Mouse (Mus musculus): ENCODE measurements at regions not wholly inside any gene's neighbourhood (a gene's known extent, or its start where the extent isn't known, plus 50 kb on each side); places are given as distances from the start of the nearest gene placed in this dataset.

DNA sequence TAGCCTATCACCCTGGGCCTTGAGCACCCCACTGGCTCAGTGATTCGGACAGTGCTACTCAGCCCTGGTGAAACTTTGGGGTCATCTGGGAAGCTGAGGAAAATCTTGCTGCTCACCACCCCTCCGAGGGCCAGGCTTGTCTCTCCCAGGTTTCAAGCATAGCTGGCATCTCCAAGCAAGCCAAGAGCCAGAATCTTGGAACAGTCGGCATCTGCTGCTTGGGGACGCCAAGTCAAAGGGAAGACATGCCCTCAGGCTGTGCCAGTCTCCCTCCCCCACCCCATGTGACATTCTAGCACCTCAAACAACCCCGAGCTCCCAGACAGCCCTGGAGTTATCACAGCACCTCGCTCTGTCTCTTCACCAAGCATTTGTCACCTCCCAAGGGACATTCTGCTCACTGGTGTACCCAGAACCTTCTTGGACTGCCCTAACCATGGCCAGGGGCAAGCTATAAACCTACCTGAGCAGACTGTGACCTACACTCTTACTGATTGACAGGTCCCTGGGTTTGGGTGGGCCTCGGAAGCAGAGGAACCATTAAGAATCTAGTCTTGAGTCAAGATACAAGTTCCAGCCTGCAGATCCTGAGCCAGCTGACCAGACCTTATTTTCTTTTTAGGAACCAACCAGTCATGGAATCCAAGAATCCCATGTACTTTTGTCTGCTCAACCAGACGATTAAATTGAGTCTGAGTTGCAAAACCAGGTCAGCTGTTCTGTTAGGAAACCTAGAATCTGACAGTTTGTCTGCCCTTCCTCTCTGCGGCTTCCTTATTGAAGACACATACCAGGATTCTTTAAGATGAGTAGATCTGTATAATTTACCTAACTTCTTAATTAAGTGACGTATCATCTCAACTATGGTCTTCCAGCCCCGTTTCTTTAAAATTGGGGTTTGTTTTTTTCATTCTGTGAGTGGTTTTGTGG, 83.0 kb upstream of the Otos start:
- DNase-seq (ENCODE audit: low spot score), result no peak

DNA sequence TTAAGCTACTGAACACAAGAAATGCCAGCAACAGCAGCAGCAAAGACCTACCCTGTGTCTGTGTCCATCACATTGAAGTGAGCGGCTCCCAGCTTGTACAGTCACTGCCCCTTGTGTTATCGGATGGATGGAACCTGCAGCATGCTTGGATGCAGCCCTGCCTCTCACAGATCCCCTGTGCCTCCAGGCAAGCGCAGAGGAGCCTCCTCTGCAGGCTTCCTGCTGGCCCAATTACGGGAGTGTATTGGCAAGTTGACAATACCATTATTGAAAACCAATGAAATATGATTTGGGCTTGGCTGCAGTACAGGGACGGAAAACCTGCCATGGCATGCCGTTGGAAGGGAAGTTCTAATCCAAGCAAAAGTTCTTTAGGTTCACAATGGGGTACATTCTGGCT, 81.9 kb upstream of the Otos start:
- no peak for DNase-seq (ENCODE audit: low spot score)

DNA sequence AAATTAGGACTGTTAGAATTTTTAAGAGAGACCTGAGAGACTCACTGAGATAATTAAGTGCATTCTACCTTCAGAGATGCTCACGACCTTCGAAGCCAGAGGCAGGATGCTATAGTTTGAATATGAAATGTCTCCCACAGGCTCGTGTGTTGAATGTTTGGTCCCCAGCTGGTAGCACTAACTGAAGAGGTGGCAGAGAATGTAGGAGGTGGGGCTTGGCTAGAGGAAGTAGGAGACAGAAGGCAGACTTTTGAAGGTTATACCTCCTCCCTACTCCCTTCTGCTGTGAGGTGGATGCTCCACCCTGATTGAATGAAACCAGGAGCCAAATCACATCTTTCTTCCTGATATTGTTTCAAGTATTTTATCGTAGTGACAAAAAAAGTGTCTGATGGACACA, 79.3 kb upstream of the Otos start:
- no peak for DNase-seq (ENCODE audit: low spot score)

DNA sequence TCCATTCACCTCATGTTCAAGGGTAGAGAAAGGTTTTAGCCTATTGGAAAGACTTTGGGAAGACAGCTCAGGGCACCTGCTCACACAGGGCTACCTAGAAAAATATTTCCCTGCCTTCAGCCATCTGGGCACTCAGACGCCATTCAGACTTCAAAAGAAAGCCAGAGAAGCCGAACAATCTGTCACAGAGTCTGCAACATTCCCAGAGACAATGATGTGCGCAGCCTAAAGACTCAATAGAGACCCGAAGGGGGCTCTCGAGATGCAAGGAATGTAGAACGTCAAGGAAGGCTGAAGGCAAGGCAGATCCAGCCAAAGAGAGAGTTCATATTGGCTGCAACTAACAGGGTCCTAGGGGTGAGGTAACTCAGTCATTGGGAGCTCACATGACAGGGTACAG, 78.7 kb upstream of the Otos start:
- no peak for DNase-seq (ENCODE audit: low spot score)

DNA sequence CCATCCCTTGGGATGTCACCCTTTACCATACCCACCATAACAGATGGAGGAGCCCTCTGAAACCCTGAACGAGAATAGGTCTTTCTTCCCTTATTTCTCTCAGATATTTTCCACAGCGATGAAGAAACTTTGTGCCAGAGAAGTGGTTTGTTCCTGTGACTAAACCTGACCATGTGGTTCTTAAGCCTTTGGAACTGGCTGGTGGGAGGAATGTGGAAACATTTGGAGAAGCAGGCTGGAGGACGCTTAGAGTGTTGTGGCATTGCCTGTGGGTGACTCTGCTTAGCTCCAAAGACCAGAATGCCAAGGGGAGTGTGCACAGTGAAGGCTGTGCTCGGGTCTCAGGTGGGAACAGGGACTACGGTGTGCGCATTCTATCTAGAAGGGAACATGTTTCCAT, 77.7 kb upstream of the Otos start:
- DNase-seq (ENCODE audit: low spot score), result no peak

DNA sequence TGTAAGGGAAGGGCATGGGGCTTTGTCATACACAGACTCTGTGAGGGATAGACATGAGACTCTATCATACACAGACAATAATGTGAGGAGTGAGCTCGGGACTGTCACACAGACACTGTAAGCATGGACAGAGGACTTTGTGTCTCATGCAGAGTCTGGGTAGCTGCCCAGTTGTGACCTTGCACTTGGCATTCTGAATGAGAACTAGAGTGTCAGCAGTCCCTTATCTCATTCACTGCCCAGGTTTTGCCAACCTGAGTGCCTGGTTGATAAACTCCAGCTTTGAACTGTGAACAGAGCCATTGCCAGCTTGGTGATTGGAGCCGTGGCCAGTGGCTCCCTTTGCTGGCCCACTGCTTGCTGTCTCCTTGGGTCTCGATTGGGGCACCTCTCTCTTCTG, 75.5 kb upstream of the Otos start:
- no peak for DNase-seq (ENCODE audit: low spot score)

DNA sequence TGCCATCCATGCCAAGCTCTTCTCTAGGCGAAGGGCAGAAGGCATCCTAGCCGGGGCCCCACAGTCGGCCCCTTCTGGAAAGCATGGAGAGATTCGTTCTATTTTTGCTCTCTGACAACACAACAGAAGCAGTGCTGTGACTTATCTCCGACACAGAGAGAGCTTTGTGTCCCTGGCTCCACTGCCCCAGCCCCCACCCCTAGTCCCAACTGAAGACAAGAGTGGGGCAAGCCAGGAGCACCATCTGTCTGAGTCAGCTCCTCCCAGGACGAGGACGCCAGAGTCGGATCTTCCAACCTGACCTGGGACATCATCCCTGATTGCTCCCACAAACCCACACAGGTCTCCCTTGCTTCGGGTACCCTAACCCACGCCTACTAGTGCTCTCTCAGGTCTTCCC, 71.9 kb upstream of the Otos start:
- DNase-seq (ENCODE audit: low spot score), result no peak

DNA sequence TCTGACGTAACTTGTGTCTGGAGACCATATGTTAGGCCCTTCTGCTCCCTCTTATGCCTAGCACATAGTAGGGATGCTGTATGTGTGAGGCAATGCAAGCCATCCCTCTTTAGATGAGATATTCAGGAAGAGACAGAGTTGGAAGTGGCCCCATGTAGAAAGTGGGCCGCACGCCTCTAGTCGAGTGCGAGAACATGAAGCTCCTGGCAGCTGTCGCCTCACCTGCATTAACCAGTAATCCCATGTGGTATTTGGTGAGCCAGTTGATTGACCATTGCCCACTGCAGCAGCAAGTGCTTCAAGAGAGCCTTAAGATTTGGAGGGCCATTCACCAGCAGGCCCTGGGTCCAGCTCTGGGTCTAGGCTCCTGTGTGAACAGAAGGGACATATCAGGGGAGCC, 71.2 kb upstream of the Otos start:
- no peak for DNase-seq (ENCODE audit: low spot score)

DNA sequence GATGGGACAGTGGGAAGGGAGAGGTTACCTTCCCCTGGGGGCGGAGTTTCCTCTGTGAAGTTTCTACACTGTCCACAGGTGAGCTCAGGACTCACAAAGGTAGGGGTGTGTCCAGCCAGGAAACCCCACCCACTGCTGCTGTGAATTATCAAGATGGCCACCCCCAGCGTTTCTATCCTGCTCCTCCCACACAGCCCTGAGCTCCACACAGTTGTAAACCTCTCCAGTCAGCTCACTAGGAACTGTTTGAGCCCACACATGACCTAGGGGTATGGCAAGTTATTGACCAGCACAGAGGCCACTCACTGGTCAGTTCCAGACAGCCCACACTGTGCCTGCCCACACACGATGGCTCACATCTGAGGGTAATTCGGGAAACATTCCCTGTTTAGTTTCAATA, 69.5 kb upstream of the Otos start:
- no peak for DNase-seq (ENCODE audit: low spot score)

DNA sequence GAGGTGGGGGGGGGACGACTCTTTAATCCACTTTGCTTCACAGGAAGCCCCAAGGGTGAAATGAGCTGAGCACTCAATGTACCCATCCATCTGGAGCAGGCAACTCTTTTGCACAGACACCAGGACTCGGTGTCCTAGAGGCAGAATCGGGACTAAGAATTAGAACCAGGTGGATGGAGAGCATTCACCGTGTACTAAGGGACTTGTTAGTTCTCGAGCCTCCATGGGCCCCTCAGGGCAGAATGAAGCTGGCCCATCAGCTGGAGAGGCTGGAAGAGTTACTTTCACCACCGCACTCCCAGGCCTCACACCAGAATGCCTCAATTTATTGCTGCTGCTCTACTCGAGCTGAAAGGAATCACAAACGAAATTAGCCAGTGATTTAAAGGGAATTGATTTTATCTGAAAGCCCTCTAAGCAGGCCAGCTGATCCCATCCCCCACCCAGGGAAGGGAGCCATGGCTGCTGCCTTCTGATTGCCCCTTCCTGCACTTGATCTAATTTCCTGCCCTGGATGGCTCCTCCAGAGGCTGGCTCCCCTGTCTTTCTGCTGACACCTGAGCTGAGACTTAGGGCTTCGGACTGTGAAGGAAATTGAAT, 66.2 kb upstream of the Otos start:
- no peak for DNase-seq (ENCODE audit: low spot score)

DNA sequence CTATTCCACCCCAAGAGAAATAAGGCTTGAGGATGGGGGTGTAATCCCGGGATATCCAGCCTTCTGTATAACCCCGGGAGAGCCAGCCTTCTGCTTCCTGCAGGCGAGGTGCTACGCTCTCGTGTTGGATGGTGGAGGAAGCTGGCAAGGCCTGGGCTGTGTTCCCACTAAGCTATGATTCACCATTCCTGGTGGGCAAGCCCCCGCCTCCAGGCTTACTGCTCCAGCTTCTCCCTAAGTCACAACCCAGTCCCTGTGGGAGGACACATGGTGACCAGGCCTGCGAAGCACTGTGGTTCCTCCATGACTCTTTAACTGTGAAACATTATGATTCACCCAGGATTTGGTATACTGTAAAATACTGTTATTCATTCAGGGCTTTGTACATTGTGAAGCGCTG, 63.7 kb upstream of the Otos start:
- DNase-seq (ENCODE audit: low spot score), result no peak

DNA sequence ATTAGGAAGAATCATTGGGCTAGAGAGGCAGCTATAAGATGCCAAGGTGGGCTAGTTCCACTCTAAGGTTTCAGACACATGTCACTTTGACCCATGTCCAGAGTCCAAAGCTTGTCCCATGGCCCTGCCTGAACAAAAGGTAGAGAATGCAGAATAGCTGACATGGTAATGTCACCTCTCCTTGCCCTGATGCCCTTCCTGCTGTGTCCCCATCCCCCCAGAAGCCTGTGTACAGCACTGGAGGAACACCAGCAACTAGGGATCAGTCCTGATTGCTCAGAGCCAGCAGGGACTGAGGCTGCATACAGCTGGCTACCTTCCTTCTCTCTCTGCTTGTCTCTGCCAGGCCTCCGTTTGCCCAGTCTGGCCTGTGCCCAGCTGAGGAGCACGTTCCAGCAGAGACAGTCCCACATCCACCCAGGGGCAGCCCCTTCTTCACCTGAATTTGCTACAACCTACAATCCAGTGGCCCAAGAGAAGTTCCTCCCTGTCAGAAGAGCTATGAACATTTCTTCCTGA, 61.7 kb upstream of the Otos start:
- DNase-seq (ENCODE audit: low spot score), result no peak

DNA sequence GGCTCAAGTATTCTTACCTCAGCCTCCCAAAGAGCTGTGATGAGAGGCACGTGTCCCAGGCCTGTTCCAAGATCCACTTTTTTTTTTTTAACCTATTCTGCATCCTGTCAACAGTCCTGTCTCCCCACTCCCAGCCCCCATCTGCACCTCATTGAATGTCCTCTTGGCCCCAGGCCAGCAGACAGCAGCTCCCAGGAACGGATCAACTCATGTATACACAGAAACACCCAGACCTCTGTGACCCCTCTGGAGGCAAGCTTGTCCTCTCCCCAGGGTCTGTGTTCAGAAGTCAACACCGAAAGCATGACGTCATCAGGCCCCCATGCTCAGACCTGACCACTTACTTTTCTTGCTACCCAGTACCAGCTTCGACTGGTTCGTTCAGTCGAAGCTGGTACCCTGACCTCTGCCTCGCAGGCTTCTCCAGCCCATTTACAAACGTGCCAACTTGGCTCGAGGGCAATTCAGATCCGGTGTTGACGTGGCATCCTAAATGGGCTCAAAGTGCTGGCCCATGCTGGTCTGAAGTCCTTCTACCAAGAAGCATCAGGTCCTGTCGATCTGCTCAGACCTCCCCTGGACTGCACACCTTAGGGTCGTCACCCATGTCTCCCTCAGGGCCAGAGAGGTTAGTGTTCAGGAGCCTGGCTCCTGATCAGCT, 60.7 kb upstream of the Otos start:
- DNase-seq (ENCODE audit: low spot score), result peak; percentile 61

DNA sequence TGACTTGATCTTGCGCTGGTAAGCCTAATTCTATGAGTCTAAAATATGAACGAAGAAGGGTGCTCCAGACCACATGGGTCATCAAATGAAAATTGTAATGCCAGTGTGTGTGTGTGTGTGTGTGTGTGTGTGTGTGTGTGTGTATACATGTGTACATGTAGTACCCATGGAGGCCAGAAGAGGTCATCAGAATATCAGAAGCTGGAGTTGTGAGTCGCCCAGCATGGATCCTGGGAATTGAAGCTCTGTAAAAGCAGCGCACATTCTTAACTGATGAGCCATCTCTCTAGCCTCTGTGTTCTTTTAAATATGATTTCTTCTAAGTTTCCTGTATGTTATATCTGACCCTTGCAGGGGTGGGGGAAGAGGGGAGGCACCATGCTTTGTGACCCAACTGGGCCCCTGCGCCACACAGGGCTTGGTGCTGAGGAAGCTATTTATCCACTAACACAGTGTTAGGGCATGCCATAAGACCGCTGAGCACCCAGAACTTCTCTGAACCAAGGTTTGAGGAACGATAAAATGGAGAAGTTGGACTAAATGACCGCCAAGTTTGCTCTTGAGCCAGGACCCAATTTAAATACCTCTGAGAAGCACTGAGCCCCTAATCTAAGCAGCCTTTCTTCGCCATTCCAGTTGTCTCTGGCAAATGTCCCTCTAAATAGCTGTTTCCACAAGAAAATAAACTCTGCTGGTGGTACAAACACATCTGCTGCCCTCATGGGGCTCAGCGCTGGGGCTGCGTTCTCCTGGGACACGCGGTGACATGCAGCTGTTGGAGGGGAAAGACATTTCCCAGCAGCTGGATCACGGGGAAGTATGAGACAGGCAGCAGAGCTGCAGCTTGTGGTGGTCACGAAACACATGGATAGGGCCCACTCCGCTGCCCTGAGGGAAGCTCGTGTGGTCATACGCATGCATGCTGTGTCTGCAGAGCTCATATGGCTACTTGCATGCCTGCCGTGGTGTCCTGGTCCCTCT, 59.6 kb upstream of the Otos start:
- DNase-seq (ENCODE audit: low spot score), result no peak

DNA sequence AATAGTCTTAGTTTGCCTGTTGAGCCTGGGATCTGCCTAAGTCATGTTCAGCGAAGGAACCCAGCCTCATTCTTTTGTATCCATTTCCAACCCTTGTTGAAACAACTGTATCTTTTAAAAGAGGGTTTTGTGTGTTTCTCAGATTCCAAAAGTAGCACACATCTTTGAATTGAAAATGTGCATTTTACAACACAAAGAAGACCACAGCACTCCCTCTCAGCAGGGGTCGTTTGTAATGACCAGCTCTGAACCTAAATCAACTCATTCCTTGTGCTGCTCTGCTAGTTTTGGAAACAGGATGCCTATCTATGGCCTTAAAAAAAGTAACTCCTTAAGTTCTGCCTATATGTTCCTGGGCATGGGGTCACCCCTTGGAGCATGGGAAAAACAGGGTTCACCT, 58.8 kb upstream of the Otos start:
- DNase-seq (ENCODE audit: low spot score), result no peak

DNA sequence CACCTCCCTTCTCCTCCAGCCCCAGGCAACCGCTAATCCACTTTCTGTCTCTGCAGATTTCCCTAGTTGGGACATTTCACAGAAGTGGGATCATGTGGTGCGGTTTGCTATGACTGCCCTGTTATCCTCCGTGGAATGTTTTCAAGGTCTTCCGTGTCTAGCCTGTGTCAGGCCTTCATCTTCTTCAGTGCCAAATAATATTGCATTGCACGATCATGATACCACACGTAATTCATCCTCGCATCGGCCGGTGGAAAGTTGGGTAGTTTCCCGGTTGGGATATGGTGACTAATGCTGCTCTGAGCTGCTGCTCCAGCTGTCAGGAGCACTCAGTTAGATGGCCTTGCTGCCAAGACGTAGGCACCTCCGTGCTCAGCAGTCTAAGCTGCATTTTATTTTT, 55.3 kb upstream of the Otos start:
- no peak for DNase-seq (ENCODE audit: low spot score)

DNA sequence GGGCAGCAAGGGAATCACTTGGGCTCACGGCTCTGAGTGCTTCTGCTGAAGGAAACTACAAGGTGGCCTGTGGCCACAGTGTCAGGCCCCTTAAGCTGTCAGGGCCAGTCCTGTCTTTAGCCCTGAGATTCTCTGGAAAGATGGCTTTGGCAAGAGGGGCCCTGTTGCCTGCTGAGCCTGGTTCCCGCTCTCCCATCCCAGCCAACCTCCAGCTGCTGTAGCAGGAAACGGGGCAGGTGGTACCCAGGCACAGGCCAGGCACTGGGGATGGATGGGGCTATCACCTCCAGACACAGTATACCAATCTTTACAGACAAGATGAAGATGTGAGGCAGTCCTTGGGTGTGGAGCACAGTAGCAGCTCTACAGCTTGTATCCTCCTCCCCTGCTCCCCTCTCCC, 54.6 kb upstream of the Otos start:
- DNase-seq (ENCODE audit: low spot score), result no peak

DNA sequence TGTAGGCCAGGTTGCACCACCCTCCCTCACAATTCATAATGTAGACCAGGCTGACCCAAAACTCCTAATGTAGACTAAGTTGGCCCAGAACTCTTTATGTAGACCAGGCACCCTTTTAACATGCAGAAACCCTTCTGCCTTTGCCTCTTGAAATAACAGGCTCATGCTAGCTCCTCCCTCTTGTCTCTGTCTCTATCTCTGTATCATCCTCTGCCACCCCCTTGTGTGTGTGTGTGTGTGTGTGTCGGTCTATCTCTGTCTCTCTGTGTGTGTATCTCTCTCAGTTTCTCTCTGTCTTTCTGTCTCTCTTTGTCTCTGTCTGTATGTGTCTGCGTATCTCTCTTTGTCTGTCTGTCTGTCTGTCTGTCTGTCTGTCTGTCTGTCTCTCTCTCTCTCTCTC, 51.5 kb upstream of the Otos start:
- DNase-seq (ENCODE audit: low spot score), result no peak

DNA sequence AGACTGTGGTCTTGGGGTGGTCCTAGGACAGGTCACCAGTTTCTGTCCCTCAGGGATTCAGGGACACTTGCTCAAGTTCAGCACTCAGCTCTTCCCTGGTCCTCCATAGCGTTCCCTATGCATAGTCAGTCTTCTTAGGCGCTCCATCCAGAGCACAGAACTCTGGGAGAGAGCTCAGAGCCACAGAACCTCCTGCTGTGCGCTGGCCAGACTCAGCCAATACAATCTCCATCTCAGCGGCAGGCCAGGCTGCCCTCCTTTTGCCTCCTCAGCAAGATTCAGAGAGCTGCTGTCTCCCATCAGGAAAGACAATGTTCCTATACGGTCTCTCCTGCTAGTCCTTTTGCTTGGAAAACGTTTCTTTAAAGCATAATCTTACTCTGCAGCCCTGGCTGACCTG, 51.1 kb upstream of the Otos start:
- no peak for DNase-seq (ENCODE audit: low spot score)

DNA sequence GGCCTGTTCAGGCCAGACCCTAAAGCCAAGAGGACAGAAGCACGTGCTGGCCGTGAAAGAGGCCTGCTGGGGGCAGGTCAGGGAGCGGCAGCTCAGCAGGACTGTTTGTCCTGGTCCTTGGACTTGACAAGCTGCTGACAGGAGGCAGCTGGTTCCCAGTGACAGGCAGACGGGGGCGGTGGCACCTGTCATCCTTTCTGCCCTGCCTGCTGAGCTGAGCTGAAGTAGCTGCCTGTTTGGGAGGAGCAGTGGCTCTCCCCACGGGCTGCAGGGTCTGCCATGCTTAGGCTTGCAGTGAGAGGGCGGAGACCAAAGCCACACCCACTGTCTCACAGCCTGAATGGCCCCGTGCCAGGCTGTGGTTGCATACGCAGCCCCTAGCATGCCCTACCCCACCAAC, 50.4 kb upstream of the Otos start:
- no peak for DNase-seq (ENCODE audit: low spot score)

DNA sequence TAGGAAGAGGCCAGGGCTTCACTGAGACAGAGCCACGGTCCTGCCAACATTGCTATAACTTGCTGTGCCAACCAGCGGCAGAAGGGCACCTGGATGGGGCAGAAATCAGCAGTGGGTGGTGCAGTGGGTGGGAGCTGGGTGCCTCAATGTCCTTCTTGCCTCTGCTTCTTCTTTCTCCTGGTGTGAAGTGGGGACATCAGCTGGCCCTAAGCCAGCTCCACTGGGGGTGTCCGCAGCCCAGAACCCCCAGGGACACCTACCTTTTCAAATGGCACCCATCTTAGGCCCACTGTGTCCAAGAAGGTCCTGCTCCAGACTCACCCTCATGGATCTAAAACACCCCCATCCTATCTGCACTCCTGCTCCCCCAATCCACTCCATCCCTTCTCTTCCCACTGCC, 49.9 kb upstream of the Otos start:
- no peak for DNase-seq (ENCODE audit: low spot score)
